Mouse (Mus musculus) C2C12 (cell line): ENCODE results near the gene Pde6g.

Experiments used
- CTCF ChIP-seq: IDR thresholded peaks from one replicate; pipeline ENCODE4 v1.5.1; 2011; ENCODE audit not compliant: control insufficient read depth, insufficient read depth, insufficient read length
- MAX ChIP-seq: IDR thresholded peaks from one replicate; pipeline ENCODE4 v1.6.1; 2011; ENCODE audit warnings: mild to moderate bottlenecking, control low read depth
- MYOD1 ChIP-seq: IDR thresholded peaks from one replicate; pipeline ENCODE4 v1.6.1; 2011; ENCODE audit warnings: low read depth; ENCODE audit not compliant: control insufficient read depth, insufficient read length
- MYOG ChIP-seq: IDR thresholded peaks from one replicate; pipeline ENCODE4 v1.6.1; 2011; ENCODE audit not compliant: control insufficient read depth, insufficient read length; ENCODE audit errors: extremely low read depth

- no peak for TF ChIP-seq CTCF
- no peak for TF ChIP-seq MYOD1
- no peak for TF ChIP-seq MAX
- TF ChIP-seq MYOG, result no peak
Observed at GRCm38 (mm10) chr11:120423569-120424295, 29.6 kb downstream of the Pde6g start.
